Mouse (Mus musculus): ENCODE results near the gene Ptch1. TPM values are rescaled to one million over a fixed set of nuclear protein-coding genes. Genes with fewer than 3 reads are reported as not detected.

Gene Ptch1
- total RNA-seq, 1 experiment from 2014 or later: 38.6 TPM

GRCm38 (mm10) chr13:63563781-63564625 is 9.4 kb downstream of the Ptch1 start:
- DNase-seq: peak; percentile 79

GRCm38 (mm10) chr13:63562972-63563780 is 10.2 kb downstream of the Ptch1 start:
- peak; percentile 82 for DNase-seq

DNA sequence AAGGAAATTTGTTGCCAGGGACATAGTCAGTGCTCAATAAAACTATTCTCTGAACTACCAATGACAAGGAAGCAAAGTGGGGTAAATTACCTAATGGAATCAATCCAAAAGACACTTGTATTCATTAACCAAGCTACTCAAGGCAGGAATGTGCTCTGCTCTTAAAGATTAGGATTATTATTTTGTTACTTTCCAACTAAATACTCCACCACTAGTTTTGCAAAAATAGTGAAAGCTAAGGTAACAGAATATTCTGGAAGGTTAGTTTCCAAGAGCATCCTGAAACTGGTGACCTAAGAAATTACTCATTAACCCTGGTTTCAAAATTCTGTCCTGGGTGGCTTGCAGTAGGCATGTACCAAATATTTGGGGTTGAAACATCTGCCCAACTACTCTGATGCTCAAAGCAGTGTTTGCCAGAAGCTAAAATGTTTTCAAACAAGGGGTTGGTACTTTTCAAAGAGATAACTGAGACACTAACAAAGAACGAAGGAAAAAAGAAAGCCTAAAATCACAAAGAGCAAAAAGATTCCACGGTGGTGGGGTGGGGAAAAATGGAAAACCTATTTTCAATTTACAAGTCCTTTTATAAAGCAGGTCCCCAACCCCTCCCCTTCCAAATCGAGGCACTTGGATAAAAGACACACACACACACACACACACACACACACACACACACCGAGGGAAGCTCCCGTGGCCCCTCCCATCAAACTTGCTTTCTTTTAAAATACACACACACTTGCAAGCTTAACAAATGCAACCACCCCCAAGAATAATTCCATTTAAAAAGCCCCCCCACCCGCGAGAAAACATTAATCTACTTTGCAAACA is 11.0 kb downstream of the Ptch1 start:
- DNase-seq: peak; percentile 48

- DNase-seq: no peak
Observed at GRCm38 (mm10) chr13:63558297-63558890, 15.0 kb downstream of the Ptch1 start.

DNA sequence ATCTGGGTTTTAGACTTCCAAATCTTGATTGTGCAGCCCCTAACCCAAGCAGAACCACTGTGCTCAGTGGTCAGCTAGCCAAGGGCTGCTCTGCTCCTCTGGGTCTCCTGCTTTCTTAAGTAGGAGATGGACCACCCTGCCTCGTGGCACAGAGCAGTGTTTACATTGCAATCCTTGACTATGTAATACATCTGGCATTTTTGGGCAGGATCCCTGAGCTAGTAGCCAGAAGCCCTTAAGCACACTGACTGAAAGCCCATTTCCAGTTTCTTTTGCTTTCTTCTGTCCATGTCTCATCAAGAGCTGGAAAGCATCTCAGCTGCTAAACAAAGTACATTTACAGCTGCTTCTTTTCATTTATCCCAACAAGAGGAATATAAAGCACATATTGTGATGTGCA is 17.0 kb downstream of the Ptch1 start:
- DNase-seq: no peak

- DNase-seq: no peak
Observed at GRCm38 (mm10) chr13:63555885-63556284, 17.5 kb downstream of the Ptch1 start.

DNA sequence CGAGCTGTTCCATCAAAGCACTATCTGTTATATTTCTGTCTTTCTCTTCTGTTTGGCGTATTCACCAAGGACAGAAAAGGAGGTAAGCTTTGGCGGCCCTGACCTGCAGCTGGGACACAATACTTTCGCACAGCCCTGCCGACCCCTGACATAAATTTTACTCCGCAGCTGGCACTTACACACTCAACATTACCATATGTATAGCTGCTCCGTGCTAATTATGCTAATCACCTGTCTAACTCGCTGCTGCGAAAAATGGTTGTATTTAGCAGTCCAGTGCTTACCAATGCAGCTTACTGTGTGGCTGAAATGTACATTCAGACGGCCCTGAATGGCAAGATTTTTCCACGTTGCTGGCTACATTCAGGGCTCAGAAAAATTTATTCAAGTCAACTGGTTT is 18.8 kb downstream of the Ptch1 start:
- no peak for DNase-seq

- DNase-seq: no peak
Observed at GRCm38 (mm10) chr13:63553436-63553835, 20.0 kb downstream of the Ptch1 start.

DNA sequence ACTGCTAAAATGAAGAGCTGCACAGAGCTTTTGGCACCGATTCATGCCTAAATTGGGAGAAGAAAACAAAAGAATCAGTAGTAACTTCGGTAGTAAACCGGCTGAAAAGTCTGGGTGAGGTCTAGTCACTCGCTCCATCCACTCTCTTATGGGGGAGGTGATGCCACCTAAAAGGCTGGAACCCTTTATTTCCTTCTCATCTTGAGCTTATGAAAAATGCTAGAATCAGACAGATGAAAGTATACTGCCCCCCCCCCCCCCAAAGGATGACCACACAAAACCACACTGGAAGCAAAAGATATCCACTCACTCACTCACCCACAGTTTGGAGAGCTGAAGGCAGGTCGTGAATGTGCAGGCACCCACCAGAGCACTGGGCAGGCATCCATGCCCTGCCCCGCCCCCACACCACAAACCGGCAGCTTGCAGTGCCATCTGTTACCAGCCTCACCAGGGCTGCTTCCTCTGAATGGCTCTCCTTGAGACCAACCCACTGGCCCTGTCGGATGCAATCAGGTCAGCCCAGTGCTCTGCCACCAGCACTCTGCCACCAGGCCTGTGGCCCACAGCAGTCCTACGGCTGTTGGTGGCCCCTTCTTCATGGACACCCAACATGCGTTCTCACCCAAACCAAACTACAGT is 21.0 kb downstream of the Ptch1 start:
- peak; percentile 75 for DNase-seq

GRCm38 (mm10) chr13:63551552-63552290 is 21.7 kb downstream of the Ptch1 start:
- no peak for DNase-seq

DNA sequence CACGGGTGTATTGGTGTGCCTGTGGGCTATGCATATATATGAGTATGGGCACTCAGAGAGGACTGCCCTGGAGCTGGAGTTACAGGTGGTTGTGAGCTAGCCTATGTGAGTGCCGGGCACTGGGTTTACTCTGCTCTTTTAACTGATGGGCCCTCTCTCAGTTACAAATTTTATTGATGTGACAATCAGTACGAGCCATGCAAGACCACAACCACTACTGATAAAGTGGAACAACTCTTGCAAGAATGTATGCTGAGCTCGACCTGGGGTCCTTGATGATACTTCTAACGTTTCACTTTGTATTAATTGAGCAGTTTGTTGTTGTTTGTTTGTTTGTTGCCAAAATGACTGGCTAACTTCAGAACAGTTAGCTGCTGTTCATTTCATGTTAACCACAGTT is 23.0 kb downstream of the Ptch1 start:
- no peak for DNase-seq

DNA sequence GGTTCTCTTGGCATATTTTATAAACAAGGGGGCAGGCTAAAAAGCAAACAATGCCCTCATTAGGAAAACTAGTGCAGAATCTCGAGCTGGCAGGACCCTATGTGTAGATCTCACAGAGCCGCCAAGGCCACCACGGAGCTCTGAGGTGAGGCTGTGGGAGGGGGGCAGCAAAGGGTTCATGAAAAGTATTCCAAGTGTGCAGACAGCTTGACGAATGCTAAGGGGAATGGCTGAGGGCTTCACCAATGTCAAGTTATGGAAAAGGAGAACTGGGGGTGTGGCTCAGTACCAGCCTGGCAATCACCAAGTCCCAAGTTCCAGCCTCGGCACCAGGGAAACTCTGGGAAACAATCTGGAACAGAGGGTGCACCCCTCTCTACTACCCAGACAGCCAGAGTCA is 24.2 kb downstream of the Ptch1 start:
- DNase-seq: no peak

GRCm38 (mm10) chr13:63548571-63548970 is 24.8 kb downstream of the Ptch1 start:
- DNase-seq: no peak

GRCm38 (mm10) chr13:63545291-63545690 is 28.1 kb downstream of the Ptch1 start:
- no peak for DNase-seq

- DNase-seq: no peak
Observed at GRCm38 (mm10) chr13:63544967-63545253, 28.5 kb downstream of the Ptch1 start.

DNA sequence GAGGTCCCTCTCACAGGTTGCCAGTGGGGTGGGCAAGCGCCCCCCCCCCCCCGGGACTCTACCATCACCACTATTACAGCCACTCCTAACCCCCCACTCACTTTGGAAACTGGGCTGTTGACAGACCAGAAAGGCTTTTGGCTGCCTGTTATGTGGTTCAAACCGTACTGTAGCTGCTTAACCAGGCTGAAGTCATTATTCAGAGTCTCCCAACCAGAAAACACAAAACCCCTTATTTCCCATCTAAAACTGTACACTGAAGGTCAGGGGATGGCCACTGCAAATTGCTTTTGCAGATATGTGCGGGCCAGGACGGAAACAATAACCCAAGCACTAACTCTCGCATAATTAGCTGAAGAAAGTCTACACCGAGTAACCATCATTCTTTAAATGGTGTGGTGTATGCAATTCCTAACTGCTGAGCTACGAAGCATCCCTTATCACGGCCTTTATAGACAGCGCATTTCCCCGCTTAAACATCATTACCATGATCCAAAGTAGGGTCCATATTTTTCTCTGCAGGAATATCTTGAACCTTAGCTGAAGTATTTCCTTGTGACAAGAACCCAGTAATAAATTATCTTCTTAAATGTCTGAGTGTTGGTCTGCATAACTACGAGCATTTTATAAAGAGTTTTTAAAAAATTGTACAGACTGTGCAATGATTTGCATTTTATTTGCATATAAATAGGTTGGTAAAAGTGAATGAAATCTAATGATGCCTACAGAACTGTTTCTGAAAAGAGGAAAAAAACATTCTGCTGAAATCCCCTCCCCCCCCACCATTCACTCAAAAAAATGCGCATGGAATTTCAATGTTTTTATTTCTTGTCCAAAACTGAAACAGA is 29.1 kb downstream of the Ptch1 start:
- DNase-seq: no peak

DNA sequence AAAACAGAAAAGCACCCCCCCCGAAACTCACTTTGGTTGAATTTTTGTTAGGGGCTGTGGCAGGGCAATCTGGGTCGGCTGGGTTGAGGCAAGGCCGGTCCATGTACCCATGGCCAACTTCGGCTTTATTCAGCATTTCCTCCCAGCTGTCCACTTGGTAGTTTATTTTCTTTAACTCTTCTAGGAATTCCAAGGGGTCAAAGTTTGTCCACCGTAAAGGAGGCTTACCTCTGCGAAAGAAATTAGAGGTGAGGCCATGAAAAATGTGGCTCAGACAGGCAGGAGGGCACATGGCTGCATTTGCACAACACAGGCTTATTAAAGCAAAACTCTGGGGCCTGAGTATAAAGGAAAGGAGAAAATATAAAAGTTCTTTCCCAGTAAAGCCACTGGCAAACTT is 29.9 kb downstream of the Ptch1 start:
- no peak for DNase-seq

GRCm38 (mm10) chr13:63542796-63543384 is 30.5 kb downstream of the Ptch1 start:
- DNase-seq: no peak

DNA sequence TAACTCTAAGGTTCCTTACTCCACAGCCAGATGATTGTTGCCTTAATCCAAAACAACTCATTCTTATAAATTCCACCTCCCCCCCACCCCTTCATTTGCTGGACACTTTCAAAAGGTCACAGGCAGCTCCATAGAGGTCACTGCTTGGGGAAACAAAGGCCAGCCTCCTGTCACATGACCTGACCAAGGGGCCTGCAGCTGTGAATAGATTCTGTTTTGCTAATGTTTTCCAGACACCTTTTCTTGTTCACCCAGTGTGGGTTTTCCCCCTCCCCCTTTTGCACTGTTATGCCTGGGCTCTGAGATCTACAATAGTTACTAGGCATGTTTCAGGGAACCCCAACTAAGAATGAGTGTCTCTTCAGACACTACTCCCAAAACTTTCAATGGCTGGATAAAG is 31.9 kb downstream of the Ptch1 start:
- no peak for DNase-seq

GRCm38 (mm10) chr13:63540584-63540983 is 32.8 kb downstream of the Ptch1 start:
- DNase-seq: no peak

Data from adrenal gland, postnatal 14 days (tissue).